Mouse (Mus musculus) stomach, embryonic 15.5 days (tissue): ENCODE measurements around the gene Nav2. TPM values are rescaled to one million over a fixed set of nuclear protein-coding genes. Genes with fewer than 3 reads are reported as not detected.

ENCODE experiments used
- ATAC-seq: fragments of 200-750 bp; cut with Nextera tagmentation; 2 replicates; pipeline ENCODE4 v1.8.0; 2017; ENCODE audit warnings: low read depth, moderate number of reproducible peaks, moderate TSS enrichment; ENCODE audit not compliant: insufficient read depth, low FRiP score
- H3K27ac ChIP-seq: fragments of 300-500 bp; sonication (generic); 2 replicates; pipeline ENCODE4 v1.5.1; 2015; ENCODE audit warnings: mild to moderate bottlenecking, inconsistent platforms
- H3K27me3 ChIP-seq: fragments of 300-500 bp; sonication (generic); replicated peaks from 2 replicates; pipeline ENCODE4 v1.6.1; 2015; ENCODE audit warnings: inconsistent platforms
- H3K36me3 ChIP-seq: fragments of 300-500 bp; sonication (generic); 2 replicates; pipeline ENCODE4 v1.6.1; 2015; ENCODE audit warnings: inconsistent platforms
- H3K4me1 ChIP-seq: fragments of 300-500 bp; sonication (generic); 2 replicates; pipeline ENCODE4 v1.6.1; 2015; ENCODE audit warnings: inconsistent platforms
- H3K4me2 ChIP-seq: fragments of 300-500 bp; sonication (generic); 2 replicates; pipeline ENCODE4 v1.6.1; 2015; ENCODE audit warnings: mild to moderate bottlenecking, inconsistent platforms
- H3K4me3 ChIP-seq: fragments of 300-500 bp; sonication (generic); replicated peaks from 2 replicates; pipeline ENCODE4 v1.5.1; 2015; ENCODE audit warnings: inconsistent platforms
- H3K9ac ChIP-seq: fragments of 300-500 bp; sonication (generic); 2 replicates; pipeline ENCODE4 v1.6.1; 2015; ENCODE audit warnings: inconsistent platforms
- H3K9me3 ChIP-seq: fragments of 300-500 bp; sonication (generic); 2 replicates; pipeline ENCODE4 v1.6.1; 2016; ENCODE audit warnings: inconsistent platforms
- WGBS: fragments of 180-500 bp; shearing (Covaris S2); methylation state at CpG from one replicate; pipeline ENCODE4 v1.1.7; 2015; 5-methylcytosine and 5-hydroxymethylcytosine counted together
- polyA plus RNA-seq: library from polyadenylated mRNA; unstranded; fragments of >200 nt; fragmentation: Nextera tagmentation; extraction: Ambion mirVana; gene quantifications from 2 replicates; pipeline ENCODE4 v1.2.1, GENCODE M21; 2015

The Nav2 gene
- polyA plus RNA-seq, 1 experiment from 2014 or later, result 20.4 TPM

GRCm38 (mm10) chr7:49191081-49191678, 282.7 kb downstream of the Nav2 start:
- Histone ChIP-seq H3K4me1 (peaks cover 5% of the 10 kb centered on the region), H3K4me2 (no peak overlapping the region), H3K4me3 (no peak overlapping the region), H3K27me3 (no peaks in the 10 kb centered on the region), H3K27ac (peak overlapping the region; percentile 37; the same call in 1 of the 2 replicates), H3K36me3 (no peaks in the 10 kb centered on the region), H3K9me3 (no peaks in the 10 kb centered on the region), H3K9ac (no peak overlapping the region)
- 47% methylated on average over 7 of the region's 7 CpGs for WGBS
- ATAC-seq, result no peak

GRCm38 (mm10) chr7:49192061-49192695, 283.7 kb downstream of the Nav2 start:
- 81% methylated on average over 2 of the region's 2 CpGs for WGBS
- no peaks in the 10 kb centered on the region for H3K27me3 ChIP-seq
- H3K4me2 ChIP-seq, result no peak overlapping the region
- no peak for ATAC-seq
- no peaks in the 10 kb centered on the region for H3K9me3 ChIP-seq
- H3K27ac ChIP-seq, result no peak overlapping the region
- H3K4me1 ChIP-seq, result peaks cover 5% of the 10 kb centered on the region
- no peak overlapping the region for H3K9ac ChIP-seq
- no peak overlapping the region for H3K4me3 ChIP-seq
- no peaks in the 10 kb centered on the region for H3K36me3 ChIP-seq

DNA sequence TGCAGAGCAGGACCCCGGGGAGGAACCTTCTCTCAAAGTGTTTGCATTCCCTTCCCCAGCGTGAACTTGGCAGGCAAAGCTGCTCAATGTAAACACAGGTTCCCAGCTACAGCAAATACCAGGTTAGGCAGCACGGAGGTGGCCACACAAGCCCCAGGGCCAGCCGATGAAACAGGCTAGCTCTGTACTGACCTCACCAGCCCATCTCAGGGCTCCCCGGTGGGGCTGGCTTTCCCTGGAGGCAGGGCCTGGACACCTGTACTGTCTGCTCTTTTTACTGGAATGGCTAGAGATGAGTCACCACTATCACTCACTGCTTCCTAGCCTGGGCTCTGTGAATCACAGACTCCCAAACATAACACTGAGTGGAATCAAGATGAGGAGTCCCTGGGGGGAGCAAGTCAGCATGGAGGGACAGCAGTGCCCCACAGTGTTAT, 287.2 kb downstream of the Nav2 start:
- WGBS, result 16% methylated on average over 5 of the region's 5 CpGs
- H3K27me3 ChIP-seq, result no peaks in the 10 kb centered on the region
- no peaks in the 10 kb centered on the region for H3K9me3 ChIP-seq
- H3K4me1 ChIP-seq, result peaks cover 5% of the 10 kb centered on the region
- no peaks in the 10 kb centered on the region for H3K36me3 ChIP-seq
- no peak overlapping the region for H3K4me3 ChIP-seq
- H3K4me2 ChIP-seq, result no peak overlapping the region
- ATAC-seq, result peak; percentile 87
- no peak overlapping the region for H3K9ac ChIP-seq
- H3K27ac ChIP-seq, result peak overlapping the region; percentile 77

DNA sequence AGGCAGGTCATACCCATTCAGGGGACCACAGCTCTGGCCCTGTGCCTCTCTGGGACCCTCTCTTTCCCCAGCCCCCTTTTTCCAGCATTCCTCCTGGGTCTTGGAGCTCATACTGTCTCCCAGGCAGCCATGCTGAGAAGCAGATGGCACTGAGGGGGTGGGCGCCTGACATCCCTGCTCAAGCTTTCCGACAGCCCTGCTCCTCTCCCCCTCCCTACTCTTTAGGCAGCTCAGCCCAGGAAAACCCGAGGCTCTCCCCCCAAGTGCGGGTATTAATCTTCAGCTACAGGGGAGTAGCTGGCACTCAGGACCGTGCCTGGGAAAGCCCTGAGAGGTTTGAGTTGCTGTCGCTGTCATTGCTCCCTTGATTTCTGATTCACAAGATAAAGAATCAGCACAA, 290.9 kb downstream of the Nav2 start:
- H3K4me3 ChIP-seq, result no peak overlapping the region
- ATAC-seq, result no peak
- H3K36me3 ChIP-seq, result no peaks in the 10 kb centered on the region
- WGBS, result 33% methylated on average over 6 of the region's 6 CpGs
- no peak overlapping the region for H3K27ac ChIP-seq
- no peak overlapping the region for H3K9ac ChIP-seq
- H3K27me3 ChIP-seq, result no peaks in the 10 kb centered on the region
- no peak overlapping the region for H3K4me2 ChIP-seq
- peaks cover 5% of the 10 kb centered on the region for H3K4me1 ChIP-seq
- H3K9me3 ChIP-seq, result no peaks in the 10 kb centered on the region

DNA sequence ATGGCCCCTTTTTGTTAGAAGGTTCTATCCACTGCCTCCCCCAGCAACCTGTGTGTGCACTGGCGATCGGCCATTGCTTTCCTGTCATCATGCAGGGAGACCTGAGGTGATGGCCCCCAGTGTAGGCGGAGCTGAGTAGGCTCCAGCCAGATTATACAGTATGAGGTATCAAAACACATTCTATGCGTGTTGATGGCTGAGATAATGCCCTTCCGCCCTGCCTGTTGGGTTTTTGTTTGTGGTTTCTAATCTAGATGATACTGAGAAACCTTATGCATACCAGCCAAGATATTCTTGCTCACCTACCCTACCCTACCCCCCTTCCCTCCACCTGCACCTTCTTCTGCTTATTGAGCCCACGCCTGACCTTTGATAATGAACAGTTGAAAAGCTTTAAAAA, 291.8 kb downstream of the Nav2 start:
- Histone ChIP-seq H3K9me3 (no peaks in the 10 kb centered on the region), H3K4me1 (peaks cover 5% of the 10 kb centered on the region), H3K27me3 (no peaks in the 10 kb centered on the region), H3K4me3 (no peak overlapping the region), H3K4me2 (no peak overlapping the region), H3K27ac (no peak overlapping the region), H3K9ac (no peak overlapping the region), H3K36me3 (no peaks in the 10 kb centered on the region)
- 79% methylated on average over 6 of the region's 6 CpGs for WGBS
- no peak for ATAC-seq

DNA sequence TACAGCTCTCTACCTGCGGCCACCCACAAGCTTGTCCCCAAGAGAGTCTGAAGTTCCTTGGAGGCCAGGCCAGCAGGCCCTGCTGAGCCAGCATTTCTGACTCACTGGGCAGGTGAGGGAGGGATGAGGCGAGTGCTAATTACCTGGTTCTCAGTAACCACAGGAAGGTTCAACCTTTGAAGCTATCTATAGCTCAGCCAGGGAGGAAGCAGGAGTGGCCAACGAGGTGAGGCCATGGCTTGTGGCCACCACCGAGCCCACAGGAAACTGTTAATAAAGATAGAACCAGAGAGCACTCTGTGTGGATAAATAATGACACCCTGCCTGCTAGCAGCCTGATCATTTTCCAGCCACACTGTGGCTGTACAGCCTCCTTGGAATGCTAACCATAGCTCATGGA, 294.5 kb downstream of the Nav2 start:
- Histone ChIP-seq H3K4me3 (no peak overlapping the region), H3K27me3 (no peaks in the 10 kb centered on the region), H3K4me1 (no peaks in the 10 kb centered on the region), H3K36me3 (no peaks in the 10 kb centered on the region), H3K4me2 (no peak overlapping the region), H3K9me3 (no peaks in the 10 kb centered on the region), H3K9ac (no peak overlapping the region), H3K27ac (no peak overlapping the region)
- 40% methylated on average over 4 of the region's 4 CpGs for WGBS
- ATAC-seq, result no peak

GRCm38 (mm10) chr7:49204856-49205255, 296.3 kb downstream of the Nav2 start:
- Histone ChIP-seq H3K4me2 (no peak overlapping the region), H3K27me3 (no peaks in the 10 kb centered on the region), H3K27ac (no peak overlapping the region), H3K9ac (no peak overlapping the region), H3K4me1 (no peaks in the 10 kb centered on the region), H3K36me3 (no peaks in the 10 kb centered on the region), H3K4me3 (no peak overlapping the region), H3K9me3 (no peaks in the 10 kb centered on the region)
- ATAC-seq, result no peak
- 89% methylated on average over 3 of the region's 3 CpGs for WGBS

DNA sequence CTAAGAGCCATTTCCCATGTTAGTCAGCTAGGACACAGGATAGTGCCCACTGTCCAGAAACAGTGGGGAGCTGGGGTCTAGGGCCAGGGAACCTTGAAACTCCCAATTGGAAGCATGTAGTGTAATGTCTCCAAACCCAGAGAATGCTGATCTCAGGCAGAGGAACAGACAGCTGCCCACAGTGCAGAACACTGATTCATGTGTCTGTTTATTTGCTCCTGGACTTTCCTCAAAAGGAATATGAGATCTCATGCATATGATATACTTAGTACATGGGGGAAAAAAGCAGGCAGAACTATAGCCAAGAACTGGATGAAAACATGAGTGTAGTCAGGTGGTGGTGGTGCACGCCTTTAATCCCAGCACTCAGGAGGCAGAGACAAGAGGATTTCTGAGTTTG, 297.0 kb downstream of the Nav2 start:
- Histone ChIP-seq H3K4me1 (no peaks in the 10 kb centered on the region), H3K36me3 (no peaks in the 10 kb centered on the region), H3K27me3 (no peaks in the 10 kb centered on the region), H3K9ac (no peak overlapping the region), H3K4me3 (no peak overlapping the region), H3K9me3 (no peaks in the 10 kb centered on the region), H3K27ac (no peak overlapping the region), H3K4me2 (no peak overlapping the region)
- ATAC-seq, result no peak
- WGBS, result 83% methylated on average over 1 of the region's 1 CpGs

DNA sequence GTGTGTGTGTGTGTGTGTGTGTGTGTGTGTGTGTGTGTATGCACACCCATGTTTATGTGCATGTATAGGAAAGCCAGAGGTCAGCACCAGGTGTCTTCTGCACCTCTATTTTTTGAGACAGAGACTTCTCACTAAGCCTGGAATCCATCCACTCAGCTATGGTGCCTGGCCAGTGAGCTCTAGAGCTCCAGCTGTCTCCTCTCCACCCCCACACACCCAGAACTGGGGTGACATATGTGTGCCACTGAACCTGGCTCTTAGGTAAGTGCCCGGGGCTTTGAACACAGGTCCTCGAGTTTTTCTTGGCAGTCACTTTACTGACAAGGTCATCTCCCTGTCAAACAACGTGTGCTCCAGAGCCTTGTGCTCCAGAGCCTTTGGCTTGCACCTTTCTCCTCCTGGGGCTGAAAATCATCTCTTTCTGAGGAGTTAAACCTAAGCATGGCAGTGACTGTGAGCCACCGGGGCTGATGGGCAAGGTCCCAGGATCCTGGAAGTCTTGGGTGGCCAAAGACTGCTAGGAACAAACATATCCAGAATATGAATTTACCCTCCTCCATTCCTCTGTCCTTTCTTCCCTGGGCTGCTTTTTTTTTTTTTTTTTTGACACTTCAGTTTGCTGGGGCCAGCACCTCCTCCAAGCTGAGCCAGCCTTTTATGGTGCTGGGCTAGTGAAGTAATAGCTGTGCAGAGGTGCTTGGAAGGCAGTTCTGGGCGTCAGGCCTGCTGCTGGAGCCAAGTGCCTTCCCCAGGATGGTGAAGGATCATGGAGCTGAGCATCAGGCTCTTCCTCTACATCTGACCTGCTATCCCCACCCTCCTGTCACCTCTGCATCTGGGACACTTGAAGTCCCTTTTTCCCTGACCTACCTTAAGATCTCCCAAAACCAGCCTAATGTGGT, 298.5 kb downstream of the Nav2 start:
- Histone ChIP-seq H3K36me3 (no peaks in the 10 kb centered on the region), H3K4me1 (no peaks in the 10 kb centered on the region), H3K9me3 (no peaks in the 10 kb centered on the region), H3K27ac (no peak overlapping the region), H3K9ac (no peak overlapping the region), H3K4me2 (no peak overlapping the region), H3K4me3 (no peak overlapping the region), H3K27me3 (no peaks in the 10 kb centered on the region)
- no peak for ATAC-seq
- 55% methylated on average over 5 of the region's 5 CpGs for WGBS

- no peak for ATAC-seq
- Histone ChIP-seq H3K9me3 (no peaks in the 10 kb centered on the region), H3K27ac (no peak overlapping the region), H3K36me3 (no peaks in the 10 kb centered on the region), H3K4me1 (no peaks in the 10 kb centered on the region), H3K27me3 (no peaks in the 10 kb centered on the region), H3K9ac (no peak overlapping the region), H3K4me2 (no peak overlapping the region), H3K4me3 (no peak overlapping the region)
- 79% methylated on average over 7 of the region's 7 CpGs for WGBS
Measured at GRCm38 (mm10) chr7:49209526-49209925, 301.0 kb downstream of the Nav2 start.

GRCm38 (mm10) chr7:49210721-49211120, 302.2 kb downstream of the Nav2 start:
- Histone ChIP-seq H3K4me2 (no peak overlapping the region), H3K36me3 (no peaks in the 10 kb centered on the region), H3K4me3 (no peak overlapping the region), H3K27ac (no peak overlapping the region), H3K9ac (no peak overlapping the region), H3K4me1 (no peaks in the 10 kb centered on the region), H3K9me3 (no peaks in the 10 kb centered on the region), H3K27me3 (no peaks in the 10 kb centered on the region)
- WGBS, result 86% methylated on average over 8 of the region's 8 CpGs
- ATAC-seq, result no peak

DNA sequence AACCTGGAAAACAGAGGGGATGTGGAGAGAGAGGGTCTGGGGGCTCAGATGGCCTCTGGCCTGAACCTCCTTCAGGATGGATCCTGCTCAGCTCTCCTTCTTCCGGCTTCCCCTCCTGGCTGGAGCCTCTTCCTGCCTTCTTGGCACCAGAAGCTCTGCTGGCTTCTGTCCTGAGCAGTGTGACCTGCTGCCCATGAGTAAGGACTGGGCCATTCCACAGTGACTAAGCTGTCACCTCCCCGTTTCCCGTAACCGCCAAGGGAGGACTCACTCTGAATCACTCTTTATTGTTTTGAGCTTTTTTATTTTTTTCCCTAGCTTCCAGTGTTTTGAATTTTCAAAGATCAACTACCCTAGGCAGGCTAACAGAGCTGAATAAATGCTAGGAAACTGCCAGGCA, 304.5 kb downstream of the Nav2 start:
- 76% methylated on average over 4 of the region's 4 CpGs for WGBS
- ATAC-seq, result no peak

More for the DNA sequence above, 304.5 kb downstream of the Nav2 start:
- Histone ChIP-seq H3K27ac (no peak overlapping the region), H3K4me3 (no peak overlapping the region), H3K36me3 (no peaks in the 10 kb centered on the region), H3K27me3 (no peaks in the 10 kb centered on the region), H3K4me1 (no peaks in the 10 kb centered on the region), H3K9me3 (no peaks in the 10 kb centered on the region), H3K9ac (no peak overlapping the region), H3K4me2 (no peak overlapping the region)
